Mouse (Mus musculus) cerebellum, postnatal 36 days (tissue): ENCODE measurements around the gene F8a.
"Not testable (repeated sequence)": the region's sequence is repeated elsewhere in the genome, so short reads cannot be mapped to it uniquely, and the experiment has no call there.

Experiments
- DNase-seq, 2 experiments: peaks; one replicate each; pipeline ENCODE4 v3.0.0; 2021 to 2022; ENCODE audit warnings: mixed read lengths in 2 of 2

The F8a gene

GRCm38 (mm10) chrX:73227914-73228605, at the start of gene F8a:
Gene F8a, plus strand, starts transcription at chrX:73228291.
- DNase-seq, result peak; percentile 74 to 76

GRCm38 (mm10) chrX:73191934-73192333, 36.2 kb upstream of the F8a start, which contains the start of gene Xlr3b:
Gene Xlr3b, plus strand, starts transcription at chrX:73192207.
- DNase-seq, result peak in 1 of 2 experiments; percentile 22

GRCm38 (mm10) chrX:73213819-73214564, 14.1 kb upstream of the F8a start, which contains the start of gene Xlr4b:
Gene Xlr4b, plus strand, starts transcription at chrX:73214333.
- DNase-seq, result not testable (repeated sequence)

GRCm38 (mm10) chrX:73225365-73225764, 2.7 kb upstream of the F8a start:
- DNase-seq, result no peak

- DNase-seq, result peak; percentile 50 to 53
These were observed 619 bp downstream of the F8a start for GRCm38 (mm10) chrX:73228606-73229214.

- DNase-seq, result no peak
These were observed 1.2 kb downstream of the F8a start for GRCm38 (mm10) chrX:73229288-73229687.

- not testable (repeated sequence) for DNase-seq
These were observed 14.8 kb downstream of the F8a start, which contains the start of gene Xlr4c for GRCm38 (mm10) chrX:73242821-73243325. Gene Xlr4c, minus strand, starts transcription at chrX:73243130.

GRCm38 (mm10) chrX:73262428-73262827, 34.3 kb downstream of the F8a start:
- DNase-seq, result not testable (repeated sequence)

GRCm38 (mm10) chrX:73265270-73265669, 37.2 kb downstream of the F8a start, which contains the start of gene Xlr3c:
Gene Xlr3c, minus strand, starts transcription at chrX:73265390.
- not testable (repeated sequence) for DNase-seq
